Mouse (Mus musculus) CH12.LX (cell line): Measurements from ENCODE around the gene Cys1. TPM values are rescaled to one million over a fixed set of nuclear protein-coding genes. Genes with fewer than 3 reads are reported as not detected.
"Not testable (repeated sequence)": the region's sequence is repeated elsewhere in the genome, so short reads cannot be mapped to it uniquely, and the experiment has no call there.

ENCODE experiments used
- DNase-seq: peaks from one replicate; pipeline ENCODE4 v3.0.0-alpha.2; 2013; ENCODE audit errors: extremely low read depth
- H3K27ac ChIP-seq: 2 replicates; pipeline ENCODE4 v1.5.1; 2012; ENCODE audit warnings: low read depth, mild to moderate bottlenecking, control low read depth, moderate library complexity; ENCODE audit not compliant: insufficient read depth
- H3K27me3 ChIP-seq: replicated peaks from 2 replicates; pipeline ENCODE3; 2012; ENCODE audit warnings: inconsistent platforms
- H3K36me3 ChIP-seq, 2 experiments: replicated peaks in 1 of 2; 2 replicates each; pipeline versions ENCODE3 to v1.6.1; 2012; ENCODE audit warnings: inconsistent platforms in 1 of 2, low read length in 1 of 2, mild to moderate bottlenecking in 1 of 2, mixed read lengths in 1 of 2, moderate library complexity in 1 of 2; ENCODE audit not compliant: control insufficient read depth in 1 of 2, insufficient read depth in 1 of 2
- H3K4me1 ChIP-seq, 2 experiments: 2 replicates each; pipeline ENCODE4 v1.6.1; 2012; ENCODE audit warnings: inconsistent platforms in 1 of 2, moderate library complexity in 1 of 2; ENCODE audit not compliant: insufficient read depth in 2 of 2, control insufficient read depth in 1 of 2
- H3K4me2 ChIP-seq: 2 replicates; pipeline ENCODE4 v1.6.1; 2012; ENCODE audit warnings: low read depth, mild to moderate bottlenecking, control low read depth; ENCODE audit not compliant: poor library complexity, insufficient read depth, severe bottlenecking
- H3K4me3 ChIP-seq, 3 experiments: fragments of 150-350 bp in 1 of 3; sonication (generic) in 1 of 3; replicated peaks in 1 of 3; 2 replicates each; pipeline versions ENCODE3 to v1.5.1; 2011 to 2012; ENCODE audit warnings: low read depth in 2 of 3, low read length in 2 of 3, mild to moderate bottlenecking in 2 of 3, moderate library complexity in 2 of 3, control low read depth in 1 of 3, improper control_type of control experiment in 1 of 3, inconsistent platforms in 1 of 3, mixed read lengths in 1 of 3; ENCODE audit not compliant: poor library complexity in 1 of 3
- H3K79me2 ChIP-seq: replicated peaks from 2 replicates; pipeline ENCODE4 v1.6.1; 2012; ENCODE audit warnings: mild to moderate bottlenecking, moderate library complexity; ENCODE audit not compliant: control insufficient read depth, poor library complexity, insufficient read depth, severe bottlenecking; ENCODE audit errors: extremely low read depth
- H3K9ac ChIP-seq: 2 replicates; pipeline ENCODE4 v1.6.1; 2012; ENCODE audit warnings: low read depth, mild to moderate bottlenecking, control low read depth, moderate library complexity; ENCODE audit not compliant: insufficient read depth
- H3K9me3 ChIP-seq: replicated peaks from 2 replicates; pipeline ENCODE3; 2012; ENCODE audit warnings: low read length, inconsistent platforms, mixed read lengths
- BHLHE40 ChIP-seq: IDR thresholded peaks from 2 replicates; pipeline ENCODE4 v1.6.1; 2011; ENCODE audit warnings: mild to moderate bottlenecking, low read depth, low read length, improper control_type of control experiment
- CTCF ChIP-seq, 2 experiments: IDR thresholded peaks in 1 of 2; conservative IDR thresholded peaks in 1 of 2; 2 replicates each; pipeline ENCODE4 v1.5.1; 2011 to 2012; ENCODE audit warnings: low read depth in 2 of 2, low read length in 2 of 2, improper control_type of control experiment in 1 of 2, inconsistent platforms in 1 of 2, mild to moderate bottlenecking in 1 of 2, moderate library complexity in 1 of 2
- EP300 ChIP-seq: IDR thresholded peaks from 2 replicates; pipeline ENCODE4 v1.6.1; 2011; ENCODE audit warnings: low read length, improper control_type of control experiment
- ETS1 ChIP-seq: conservative IDR thresholded peaks from 2 replicates; pipeline ENCODE4 v1.6.1; 2012; ENCODE audit warnings: low read depth, mild to moderate bottlenecking, inconsistent platforms, low read length, improper control_type of control experiment, moderate library complexity
- GABPA ChIP-seq: IDR thresholded peaks from 2 replicates; pipeline ENCODE4 v1.6.1; 2012; ENCODE audit warnings: low read depth, low read length, improper control_type of control experiment, inconsistent platforms; ENCODE audit not compliant: insufficient replicate concordance
- IRF4 ChIP-seq: IDR thresholded peaks from 2 replicates; pipeline ENCODE4 v1.6.1; 2014; ENCODE audit warnings: low read depth, mild to moderate bottlenecking, inconsistent platforms, low read length, improper control_type of control experiment
- JUN ChIP-seq: IDR thresholded peaks from 2 replicates; pipeline ENCODE4 v1.6.1; 2011; ENCODE audit warnings: low read depth, mild to moderate bottlenecking, low read length, improper control_type of control experiment, moderate library complexity; ENCODE audit not compliant: insufficient read depth
- POLR2A ChIP-seq: IDR thresholded peaks from 2 replicates; pipeline ENCODE4 v1.6.1; 2011; ENCODE audit warnings: low read depth, mild to moderate bottlenecking, improper control_type of control experiment, low read length
- RAD21 ChIP-seq: IDR thresholded peaks from 2 replicates; pipeline ENCODE4 v1.6.1; 2011; ENCODE audit warnings: low read depth, mild to moderate bottlenecking, low read length, improper control_type of control experiment, moderate library complexity
- RCOR1 ChIP-seq: conservative IDR thresholded peaks from 2 replicates; pipeline ENCODE4 v1.6.1; 2012; ENCODE audit warnings: low read depth, mild to moderate bottlenecking, inconsistent platforms, low read length, improper control_type of control experiment
- SIN3A ChIP-seq: IDR thresholded peaks from 2 replicates; pipeline ENCODE4 v1.6.1; 2012; ENCODE audit warnings: low read length, improper control_type of control experiment, inconsistent platforms
- SMC3 ChIP-seq: IDR thresholded peaks from 2 replicates; pipeline ENCODE4 v1.6.1; 2011; ENCODE audit warnings: low read depth, low read length, improper control_type of control experiment
- USF2 ChIP-seq: conservative IDR thresholded peaks from 2 replicates; pipeline ENCODE4 v1.6.1; 2011; ENCODE audit warnings: low read depth, low read length, improper control_type of control experiment
- ZNF384 ChIP-seq: IDR thresholded peaks from 2 replicates; pipeline ENCODE4 v1.6.1; 2012; ENCODE audit warnings: low read depth, low read length, improper control_type of control experiment, inconsistent platforms
- dilution Hi-C: fragments of 300-500 bp; cut with MboI; formaldehyde crosslinking; loops from 2 replicates; pipeline ENCODE4 v1.14.3; 2020; ENCODE audit warnings: low sequenced_read_pairs; ENCODE audit not compliant: extremely low pct_unique_long_range_greater_than_20kb, extremely low pct_ligation_motif_present
- in situ Hi-C: fragments of 300-500 bp; cut with MboI; formaldehyde crosslinking; loops from 3 replicates; pipeline ENCODE4 v1.14.3; 2019; ENCODE audit warnings: low sequenced_read_pairs, low pct_ligation_motif_present, low pct_unique_long_range_greater_than_20kb, mixed read lengths
- polyA plus RNA-seq: library from polyadenylated mRNA; unstranded; fragments of >175 nt; gene quantifications from 2 replicates; pipeline ENCODE4 v1.2.1, GENCODE M21; 2012; ENCODE audit warnings: low read depth; ENCODE audit not compliant: insufficient read length
- total RNA-seq, 2 experiments: library from RNA; depleted of rRNA; stranded (reverse); fragments of 300-350 nt in 1 of 2; fragments of >200 nt in 1 of 2; gene quantifications; 2 replicates each; pipeline ENCODE4 v1.2.3; 2012 to 2014

Gene Cys1
- total and polyA plus RNA-seq, 3 experiments, result not detected

GRCm38 (mm10) chr12:24703013-24703412 lies 21.4 kb upstream of the Cys1 start:
- H3K27me3 ChIP-seq, result no peaks in the 10 kb centered on the region
- peaks cover 8% of the 10 kb centered on the region for H3K79me2 ChIP-seq
- peaks cover 3 to 25% of the 10 kb centered on the region in 2 experiments; a peak in 3 of 4 replicates for H3K4me1 ChIP-seq
- no peak for DNase-seq
- H3K9ac ChIP-seq, result no peak overlapping the region
- dilution Hi-C loops (no loop called here), in situ Hi-C loops (no loop called here)
- peaks cover 0 to 18% of the 10 kb centered on the region in 2 experiments for H3K36me3 ChIP-seq
- no peak for TF ChIP-seq SIN3A
- TF ChIP-seq RAD21, result no peak
- no peak for TF ChIP-seq RCOR1
- no peak for TF ChIP-seq BHLHE40
- no peak for TF ChIP-seq SMC3
- no peak for TF ChIP-seq IRF4
- no peak for TF ChIP-seq ETS1
- TF ChIP-seq JUN, result no peak
- TF ChIP-seq POLR2A, result no peak
- TF ChIP-seq GABPA, result no peak
- no peak for TF ChIP-seq CTCF (conservative IDR thresholded peaks at IDR 0.05 in 1 of 2, IDR thresholded peaks at IDR 0.05 in 1 of 2; ENCODE audit: low read depth in 2 of 2, low read length in 2 of 2)
- no peak overlapping the region for H3K4me3 ChIP-seq
- H3K9me3 ChIP-seq, result no peaks in the 10 kb centered on the region
- H3K4me2 ChIP-seq, result no peak overlapping the region
- no peak overlapping the region for H3K27ac ChIP-seq

- Histone ChIP-seq H3K36me3 (peaks cover 0 to 18% of the 10 kb centered on the region in 2 experiments), H3K4me1 (peaks cover 5 to 29% of the 10 kb centered on the region in 2 experiments; a peak in 3 of 4 replicates)
- TF ChIP-seq ZNF384 (peak; percentile 43), SMC3 (peak; percentile 6; the same call in 1 of the 2 replicates), RAD21 (peak; percentile 25), CTCF (conservative IDR thresholded peaks at IDR 0.05 in 1 of 2, IDR thresholded peaks at IDR 0.05 in 1 of 2; ENCODE audit: low read depth in 2 of 2, low read length in 2 of 2) (peak in 1 of 2 experiments; percentile 50; a peak in 2 of 4 replicates)
- H3K9me3 ChIP-seq, H3K9ac ChIP-seq, H3K79me2 ChIP-seq, H3K27ac ChIP-seq, H3K4me2 ChIP-seq, in situ Hi-C loops, dilution Hi-C loops, H3K4me3 ChIP-seq, H3K27me3 ChIP-seq: not testable (repeated sequence)
- DNase-seq, result peak; percentile 38
Measured at GRCm38 (mm10) chr12:24701621-24702020, 20.0 kb upstream of the Cys1 start.

GRCm38 (mm10) chr12:24699578-24699977 lies 18.0 kb upstream of the Cys1 start:
- Histone ChIP-seq H3K4me2 (no peak overlapping the region), H3K79me2 (no peaks in the 10 kb centered on the region), H3K9me3 (no peaks in the 10 kb centered on the region), H3K27ac (no peak overlapping the region), H3K4me1 (peaks cover 3 to 9% of the 10 kb centered on the region in 2 experiments; a peak in 3 of 4 replicates)
- in situ Hi-C loops, result loop anchor here (5.0 kb wide), 2 partner anchors 97 to 222 kb away; no protein-coding TSS in a partner anchor
- no peak for DNase-seq
- TF ChIP-seq EP300 (no peak), JUN (no peak), USF2 (no peak), CTCF (conservative IDR thresholded peaks at IDR 0.05 in 1 of 2, IDR thresholded peaks at IDR 0.05 in 1 of 2; ENCODE audit: low read depth in 2 of 2, low read length in 2 of 2) (no peak), POLR2A (no peak)
- TF ChIP-seq, all 38 proteins: peak for 0
- Histone ChIP-seq H3K9ac (no peak overlapping the region), H3K4me3 (no peak overlapping the region), H3K36me3 (peaks cover 0 to 17% of the 10 kb centered on the region in 2 experiments), H3K27me3 (no peaks in the 10 kb centered on the region)
- dilution Hi-C loops, result no loop called here
